Mouse (Mus musculus): ENCODE data around the gene Ifit1bl1.

GRCm38 (mm10) chr19:34633484-34633883 lies 31.7 kb upstream of the Ifit1bl1 start:
- TF ChIP-seq CTCF (IDR thresholded peaks at IDR 0.05; ENCODE audit: borderline replicate concordance, insufficient read depth, low read length) = no peak
- no peak for TF ChIP-seq POLR2A (IDR thresholded peaks at IDR 0.05; ENCODE audit: low read depth, low read length)

Measured in embryonic fibroblast, embryonic 13.5 days (primary cell).